Mouse (Mus musculus) brain, embryonic 14.5 days (tissue): ENCODE results near the gene Map1a.

Experiments
- CTCF ChIP-seq: fragments of 200-500 bp; IDR thresholded peaks from 2 replicates; pipeline ENCODE4 v1.5.1; 2012; ENCODE audit warnings: inconsistent platforms, mild to moderate bottlenecking, moderate library complexity, borderline replicate concordance; ENCODE audit not compliant: insufficient read depth, insufficient read length; ENCODE audit errors: extremely low read depth
- POLR2A ChIP-seq: fragments of 200-500 bp; IDR thresholded peaks from 2 replicates; pipeline ENCODE4 v1.6.1; 2012; ENCODE audit warnings: mild to moderate bottlenecking, inconsistent platforms, borderline replicate concordance; ENCODE audit not compliant: poor library complexity, insufficient read depth, insufficient read length, severe bottlenecking; ENCODE audit errors: extremely low read depth

DNA sequence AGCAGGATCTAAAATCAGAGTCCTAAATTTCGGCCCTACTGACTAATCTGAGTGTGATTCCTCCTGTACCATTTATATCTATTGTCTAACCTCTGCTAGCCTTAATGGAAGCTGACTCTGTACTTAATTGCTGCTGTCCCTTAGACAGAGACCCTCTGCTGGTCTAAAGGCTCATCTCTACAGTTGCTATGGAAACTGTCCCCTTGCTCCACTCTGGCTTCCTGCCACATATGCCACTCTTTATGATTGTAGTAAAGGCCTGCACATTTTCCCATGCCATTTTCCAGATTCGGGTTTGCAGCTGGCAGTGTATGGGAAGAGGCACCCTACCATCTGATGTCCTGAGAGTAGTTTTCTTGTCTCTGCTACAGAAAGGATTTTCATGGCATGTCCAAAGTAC, 1.6 kb upstream of the Map1a start:
- TF ChIP-seq CTCF = no peak
- no peak for TF ChIP-seq POLR2A
